Mouse (Mus musculus) midbrain, embryonic 15.5 days (tissue): Measurements from ENCODE around the gene Phactr2. TPM values are rescaled to one million over a fixed set of nuclear protein-coding genes. Genes with fewer than 3 reads are reported as not detected.
"Not testable (repeated sequence)": the region's sequence is repeated elsewhere in the genome, so short reads cannot be mapped to it uniquely, and the experiment has no call there.

Experiments
- ATAC-seq: fragments of 200-750 bp; cut with Nextera tagmentation; replicated peaks from 2 replicates; pipeline ENCODE4 v1.8.0; 2017; ENCODE audit warnings: moderate TSS enrichment
- H3K27ac ChIP-seq: fragments of 300-500 bp; sonication (generic); 2 replicates; pipeline ENCODE4 v1.5.1; 2015; ENCODE audit warnings: mild to moderate bottlenecking, inconsistent platforms
- H3K27me3 ChIP-seq: fragments of 300-500 bp; sonication (generic); replicated peaks from 2 replicates; pipeline ENCODE4 v1.6.1; 2015; ENCODE audit warnings: inconsistent platforms
- H3K36me3 ChIP-seq: fragments of 300-500 bp; sonication (generic); replicated peaks from 2 replicates; pipeline ENCODE4 v1.6.1; 2015; ENCODE audit warnings: inconsistent platforms
- H3K4me1 ChIP-seq: fragments of 300-500 bp; sonication (generic); 2 replicates; pipeline ENCODE4 v1.6.1; 2015; ENCODE audit warnings: inconsistent platforms
- H3K4me2 ChIP-seq: fragments of 300-500 bp; sonication (generic); 2 replicates; pipeline ENCODE4 v1.6.1; 2015; ENCODE audit warnings: inconsistent platforms, mild to moderate bottlenecking, moderate library complexity
- H3K4me3 ChIP-seq: fragments of 300-500 bp; sonication (generic); 2 replicates; pipeline ENCODE4 v1.5.1; 2015; ENCODE audit warnings: mild to moderate bottlenecking, inconsistent platforms
- H3K9ac ChIP-seq: fragments of 300-500 bp; sonication (generic); 2 replicates; pipeline ENCODE4 v1.6.1; 2015; ENCODE audit warnings: mild to moderate bottlenecking, inconsistent platforms
- H3K9me3 ChIP-seq: fragments of 300-500 bp; sonication (generic); 2 replicates; pipeline ENCODE4 v1.6.1; 2016; ENCODE audit warnings: inconsistent platforms
- WGBS: fragments of 180-500 bp; shearing (Covaris S2); methylation state at CpG from one replicate; pipeline ENCODE4 v1.1.7; 2015; ENCODE audit warnings: mixed read lengths; 5-methylcytosine and 5-hydroxymethylcytosine counted together
- polyA plus RNA-seq: library from polyadenylated mRNA; unstranded; fragments of >200 nt; fragmentation: Nextera tagmentation; extraction: Ambion mirVana; gene quantifications from 2 replicates; pipeline ENCODE4 v1.2.1, GENCODE M21; 2015

Phactr2 gene
- polyA plus RNA-seq: 7.5 and 8.2 TPM in 2 replicates

DNA sequence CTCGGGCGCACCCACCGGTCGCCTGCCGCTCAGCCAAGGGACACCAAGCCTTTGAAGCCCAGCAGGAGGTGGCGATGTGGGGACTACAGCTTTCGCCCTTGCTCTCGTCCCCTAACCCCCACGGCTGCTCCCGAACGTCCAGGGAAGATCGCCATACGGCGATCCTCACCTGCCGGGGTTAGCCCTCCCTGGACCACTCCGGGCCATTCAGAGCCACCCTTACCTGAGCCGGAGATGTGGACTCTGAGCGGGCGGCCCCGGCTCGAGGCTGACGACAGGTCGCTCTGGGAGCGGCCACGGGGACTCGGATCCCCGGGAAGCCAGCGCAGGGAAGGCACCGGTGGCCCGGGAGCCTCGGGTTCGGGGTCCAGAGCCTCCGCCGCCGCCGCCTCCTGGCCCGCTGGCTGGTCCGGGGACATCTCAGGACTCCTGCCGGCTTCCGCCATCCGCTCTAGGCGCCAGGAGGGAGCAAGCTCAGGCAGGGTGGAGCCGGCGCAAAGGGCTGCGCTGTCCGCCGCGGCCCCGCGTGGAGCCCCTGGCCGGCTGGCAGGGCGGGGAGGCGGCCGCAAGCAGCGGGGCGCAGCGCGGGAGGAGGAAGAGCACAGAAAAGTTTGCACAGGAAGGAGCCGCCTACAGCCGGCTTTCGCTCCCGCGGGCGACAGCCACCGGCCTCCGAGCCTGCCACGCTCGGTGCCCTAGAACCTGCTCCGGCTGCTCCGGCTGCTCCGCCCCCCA lies at the start of gene Phactr2:
Gene Phactr2, minus strand, starts transcription at position 580 of the 735 bp plus-strand sequence.
- Histone ChIP-seq H3K27ac (no peak within 1 kb of the TSS), H3K4me2 (peak within 1 kb of the TSS; percentile 100), H3K27me3 (peaks cover 24% of the 10 kb centered on the region), H3K4me3 (peak within 1 kb of the TSS; percentile 73), H3K9ac (peak within 1 kb of the TSS; percentile 58), H3K9me3 (no peaks in the 10 kb centered on the region), H3K36me3 (no peaks in the 10 kb centered on the region), H3K4me1 (peaks cover 13% of the 10 kb centered on the region; the same call in 1 of the 2 replicates)
- ATAC-seq: peak; percentile 88
- WGBS: under 1% methylated on average over 69 of the region's 71 CpGs

DNA sequence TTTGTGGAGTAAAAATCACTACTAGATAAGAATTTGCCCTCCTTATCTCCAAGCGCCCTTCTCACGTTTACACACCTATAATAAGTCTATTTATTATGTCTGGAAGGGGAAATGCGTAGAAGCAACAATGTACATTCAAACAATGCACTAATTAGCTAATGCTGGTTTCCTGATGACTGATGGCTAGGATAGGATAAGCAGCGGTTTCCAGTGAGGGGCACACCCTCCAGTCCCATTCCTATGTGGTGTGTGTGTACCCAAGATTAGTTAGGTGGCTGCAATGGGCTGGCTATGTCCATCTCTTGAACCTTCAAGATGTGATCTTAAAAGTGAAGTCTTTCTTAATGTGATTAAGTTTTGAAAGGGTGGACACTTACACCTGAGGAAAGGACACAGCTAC lies 47.6 kb upstream of the Phactr2 start:
- Histone ChIP-seq H3K9me3 (no peaks in the 10 kb centered on the region), H3K4me1 (no peaks in the 10 kb centered on the region), H3K9ac (no peak overlapping the region), H3K4me2 (no peak overlapping the region), H3K36me3 (0 out of 2 replicates have a peak, but pooled peaks cover 3% of the 10 kb centered on the region), H3K4me3 (no peak overlapping the region), H3K27ac (no peak overlapping the region), H3K27me3 (no peaks in the 10 kb centered on the region)
- 85% methylated on average over 4 of the region's 4 CpGs for WGBS
- ATAC-seq: no peak

DNA sequence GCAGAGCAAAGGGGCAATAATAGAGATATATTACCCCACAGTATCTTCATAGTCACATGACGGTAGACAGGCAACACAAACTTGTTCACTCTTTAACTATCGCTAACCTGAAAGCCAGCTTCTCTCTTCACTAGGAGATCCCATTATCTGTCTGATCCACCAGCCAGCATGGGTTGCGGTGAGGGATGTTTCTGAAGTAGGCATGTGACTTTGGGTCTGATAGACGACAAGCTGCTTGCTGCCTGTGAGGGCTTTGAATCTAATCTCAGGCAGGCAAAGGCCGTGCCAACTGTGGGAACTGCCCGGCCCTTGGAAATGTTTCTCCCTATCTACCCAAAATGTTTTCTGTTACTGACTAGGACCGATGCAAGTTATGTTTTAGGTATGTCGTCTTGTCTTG lies 28.2 kb upstream of the Phactr2 start:
- no peak overlapping the region for H3K4me3 ChIP-seq
- 0 out of 2 replicates have a peak, but pooled peaks cover 4% of the 10 kb centered on the region for H3K27me3 ChIP-seq
- H3K9ac ChIP-seq: no peak overlapping the region
- no peak for ATAC-seq
- no peak overlapping the region for H3K27ac ChIP-seq
- H3K36me3 ChIP-seq: no peaks in the 10 kb centered on the region
- peaks cover 7% of the 10 kb centered on the region; the same call in 1 of the 2 replicates for H3K4me1 ChIP-seq
- WGBS: 88% methylated on average over 8 of the region's 8 CpGs
- no peaks in the 10 kb centered on the region for H3K9me3 ChIP-seq
- peak overlapping the region; percentile 84; the same call in 1 of the 2 replicates for H3K4me2 ChIP-seq

DNA sequence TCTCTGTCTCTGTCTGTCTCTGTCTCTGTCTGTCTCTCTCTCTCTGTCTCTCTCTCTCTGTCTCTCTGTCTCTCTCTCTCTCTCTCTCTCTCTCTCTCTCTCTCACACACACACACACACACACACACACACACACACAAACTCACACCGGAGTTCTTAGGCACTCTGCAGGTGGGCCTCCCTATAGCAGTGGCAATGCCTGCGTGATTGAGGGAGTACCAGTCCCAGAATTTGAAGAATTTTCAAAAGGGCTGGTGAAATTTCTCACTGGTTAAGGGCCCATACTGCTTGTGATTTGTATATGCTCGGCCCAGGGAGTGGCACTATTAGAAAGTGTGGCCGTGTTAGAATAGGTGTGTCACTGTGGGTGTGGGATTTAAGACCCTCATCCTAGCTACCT lies 27.3 kb upstream of the Phactr2 start:
- not testable (repeated sequence) for H3K4me1 ChIP-seq, H3K27me3 ChIP-seq, H3K9me3 ChIP-seq, H3K36me3 ChIP-seq, H3K27ac ChIP-seq
- peak overlapping the region; percentile 83 for H3K9ac ChIP-seq
- WGBS: 57% methylated on average over 4 of the region's 4 CpGs
- peak overlapping the region; percentile 67 for H3K4me3 ChIP-seq
- ATAC-seq: peak; percentile 46; the same call in 1 of the 2 replicates
- peak overlapping the region; percentile 84 for H3K4me2 ChIP-seq

DNA sequence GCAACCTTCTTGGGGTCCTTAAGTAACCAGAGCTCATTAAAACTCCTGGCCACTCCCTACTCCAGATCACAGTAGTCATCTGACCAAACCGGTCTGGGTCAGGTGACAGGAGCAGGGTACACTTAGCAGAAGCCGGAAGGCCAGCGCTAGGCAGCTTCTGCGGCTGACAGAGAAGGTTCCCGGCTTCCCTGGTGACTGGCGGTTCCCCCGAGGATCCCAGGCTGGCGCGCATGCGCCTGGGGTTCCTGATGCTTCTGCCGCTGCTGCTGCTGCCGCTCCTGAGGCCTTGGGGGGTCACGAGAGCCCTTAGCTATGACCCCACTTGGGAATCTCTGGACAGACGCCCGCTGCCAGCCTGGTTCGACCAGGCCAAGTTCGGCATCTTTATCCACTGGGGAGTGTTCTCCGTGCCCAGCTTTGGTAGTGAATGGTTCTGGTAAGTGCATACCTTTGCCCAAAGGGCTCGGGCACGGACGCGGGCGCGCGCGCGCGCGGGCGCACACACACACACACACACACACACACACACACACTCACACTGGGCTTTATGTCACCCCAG lies 26.8 kb upstream of the Phactr2 start:
- no peak overlapping the region for H3K27ac ChIP-seq
- H3K4me2 ChIP-seq: peak overlapping the region; percentile 84
- peaks cover 7% of the 10 kb centered on the region; the same call in 1 of the 2 replicates for H3K4me1 ChIP-seq
- H3K4me3 ChIP-seq: peak overlapping the region; percentile 67
- H3K27me3 ChIP-seq: 0 out of 2 replicates have a peak, but pooled peaks cover 4% of the 10 kb centered on the region
- no peaks in the 10 kb centered on the region for H3K9me3 ChIP-seq
- peak overlapping the region; percentile 83 for H3K9ac ChIP-seq
- WGBS: under 1% methylated on average over 30 of the region's 30 CpGs
- peak; percentile 93 for ATAC-seq
- no peaks in the 10 kb centered on the region for H3K36me3 ChIP-seq

DNA sequence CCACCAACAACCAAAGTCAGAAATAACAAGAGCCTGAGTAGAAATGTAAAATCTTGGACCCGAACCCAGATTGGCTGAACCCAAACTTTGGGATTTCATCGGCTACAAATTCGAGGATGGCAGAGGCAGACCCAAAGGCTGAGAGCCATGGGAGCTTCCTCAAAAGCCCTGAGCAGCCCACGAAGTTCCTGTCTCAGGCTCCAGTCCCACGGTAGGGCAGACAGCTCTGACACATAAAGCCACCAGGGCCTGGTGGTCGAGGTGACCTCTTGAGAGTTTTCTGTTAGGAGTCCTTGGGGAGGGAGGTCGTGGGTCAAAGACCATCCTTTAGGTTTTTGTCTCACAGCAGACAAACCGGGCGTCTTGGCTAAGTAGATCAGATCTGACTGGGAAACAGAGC lies 26.3 kb upstream of the Phactr2 start:
- Histone ChIP-seq H3K27ac (no peak overlapping the region), H3K4me2 (peak overlapping the region; percentile 84), H3K4me1 (peaks cover 7% of the 10 kb centered on the region; the same call in 1 of the 2 replicates), H3K27me3 (0 out of 2 replicates have a peak, but pooled peaks cover 4% of the 10 kb centered on the region), H3K9ac (peak overlapping the region; percentile 83), H3K9me3 (no peaks in the 10 kb centered on the region), H3K36me3 (no peaks in the 10 kb centered on the region), H3K4me3 (peak overlapping the region; percentile 67)
- peak; percentile 30 for ATAC-seq
- 43% methylated on average over 9 of the region's 9 CpGs for WGBS

DNA sequence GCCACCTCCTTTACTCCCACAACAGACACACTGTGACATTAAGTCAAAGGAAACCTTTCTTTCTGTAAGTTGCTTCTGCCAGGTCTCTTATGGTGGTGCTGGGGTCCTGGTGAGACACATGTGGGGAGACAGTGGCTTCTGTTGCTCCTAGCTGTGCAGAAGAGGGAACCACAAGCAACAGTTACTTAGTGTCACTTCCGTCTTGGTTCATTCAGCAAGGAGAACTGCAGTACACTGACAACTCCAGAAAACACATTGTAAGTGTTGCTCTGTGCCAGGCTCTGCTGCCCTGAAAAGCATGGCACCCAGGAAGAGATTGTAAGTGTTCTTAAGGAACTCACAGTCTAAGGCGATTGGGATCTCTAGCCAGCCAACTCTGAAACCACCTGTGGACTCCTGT lies 25.1 kb upstream of the Phactr2 start, which contains the start of gene Fuca2:
Gene Fuca2, plus strand, starts transcription at position 210 of the 400 bp plus-strand sequence.
- no peak for ATAC-seq
- no peak within 1 kb of the TSS for H3K4me2 ChIP-seq
- WGBS: 88% methylated on average over 2 of the region's 2 CpGs

DNA sequence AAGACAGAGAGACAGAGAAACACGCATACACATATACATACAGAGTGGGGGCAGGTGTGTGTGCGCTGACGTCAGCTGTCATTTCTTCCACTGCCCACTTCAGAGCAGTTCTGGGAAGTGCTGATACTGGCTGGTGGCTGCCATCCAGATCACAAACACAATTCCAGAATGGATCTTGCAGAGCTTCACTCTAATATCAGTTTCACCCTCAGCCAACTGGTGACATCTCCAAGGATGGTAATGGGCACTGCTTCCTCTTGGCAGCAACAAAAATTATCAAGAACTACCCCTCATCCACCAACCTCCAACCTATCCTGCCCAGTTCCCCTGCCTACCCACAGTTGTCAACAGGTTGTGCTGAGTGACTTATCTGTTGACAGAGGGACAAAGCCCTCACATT lies 22.1 kb upstream of the Phactr2 start:
- no peak for ATAC-seq
- H3K36me3 ChIP-seq: no peaks in the 10 kb centered on the region
- 91% methylated on average over 3 of the region's 3 CpGs for WGBS

More for the DNA sequence above, 25.1 kb upstream of the Phactr2 start, which contains the start of gene Fuca2:
- Histone ChIP-seq H3K9me3 (no peaks in the 10 kb centered on the region), H3K27me3 (0 out of 2 replicates have a peak, but pooled peaks cover 4% of the 10 kb centered on the region), H3K4me1 (peaks cover 7% of the 10 kb centered on the region; the same call in 1 of the 2 replicates), H3K27ac (no peak within 1 kb of the TSS), H3K4me3 (no peak within 1 kb of the TSS), H3K36me3 (no peaks in the 10 kb centered on the region), H3K9ac (no peak within 1 kb of the TSS)

DNA sequence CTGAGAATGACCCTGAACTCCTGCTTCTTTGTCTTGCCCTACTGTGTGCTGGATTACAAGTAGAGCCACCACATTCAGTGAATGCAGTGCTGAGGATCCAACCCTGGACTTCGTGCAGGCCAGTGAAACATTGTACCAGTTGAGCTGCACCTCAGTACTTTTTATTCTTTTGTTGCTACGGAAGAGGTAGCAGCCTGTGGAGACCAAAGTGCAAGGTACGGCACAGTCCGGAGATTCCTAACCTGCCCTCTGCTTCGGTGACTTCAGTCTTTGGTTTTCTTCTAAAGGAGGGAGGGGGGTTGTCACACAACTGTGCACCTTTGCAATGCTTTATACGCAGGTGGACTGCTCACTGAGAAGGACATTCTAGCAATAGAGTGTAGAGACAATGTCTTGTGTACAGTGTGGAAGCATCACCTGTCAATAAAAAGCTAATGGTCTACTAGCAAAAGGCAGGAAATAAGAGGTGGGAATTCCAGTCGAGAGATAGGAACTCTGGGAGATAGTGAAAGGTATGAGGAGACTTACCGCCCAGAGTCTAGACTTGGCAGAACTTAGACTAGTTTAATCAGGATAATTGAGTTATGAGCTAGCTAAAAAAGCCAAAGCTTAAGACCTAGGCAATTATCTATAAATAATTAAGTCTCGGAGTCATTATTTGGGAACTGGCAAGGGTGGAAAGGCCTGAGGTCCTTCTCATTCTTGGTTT lies 19.9 kb upstream of the Phactr2 start:
- H3K4me3 ChIP-seq: no peak overlapping the region
- H3K4me1 ChIP-seq: no peaks in the 10 kb centered on the region
- no peaks in the 10 kb centered on the region for H3K9me3 ChIP-seq
- ATAC-seq: no peak
- no peak overlapping the region for H3K9ac ChIP-seq
- no peaks in the 10 kb centered on the region for H3K36me3 ChIP-seq
- no peak overlapping the region for H3K27ac ChIP-seq
- 0 out of 2 replicates have a peak, but pooled peaks cover under 1% of the 10 kb centered on the region for H3K27me3 ChIP-seq
- no peak overlapping the region for H3K4me2 ChIP-seq
- WGBS: 88% methylated on average over 9 of the region's 9 CpGs

More for the DNA sequence above, 22.1 kb upstream of the Phactr2 start:
- H3K9me3 ChIP-seq: no peaks in the 10 kb centered on the region
- peaks cover 4% of the 10 kb centered on the region; the same call in 1 of the 2 replicates for H3K4me1 ChIP-seq
- no peak overlapping the region for H3K4me2 ChIP-seq
- no peak overlapping the region for H3K9ac ChIP-seq
- H3K27me3 ChIP-seq: 0 out of 2 replicates have a peak, but pooled peaks cover 4% of the 10 kb centered on the region
- H3K27ac ChIP-seq: no peak overlapping the region
- H3K4me3 ChIP-seq: no peak overlapping the region

DNA sequence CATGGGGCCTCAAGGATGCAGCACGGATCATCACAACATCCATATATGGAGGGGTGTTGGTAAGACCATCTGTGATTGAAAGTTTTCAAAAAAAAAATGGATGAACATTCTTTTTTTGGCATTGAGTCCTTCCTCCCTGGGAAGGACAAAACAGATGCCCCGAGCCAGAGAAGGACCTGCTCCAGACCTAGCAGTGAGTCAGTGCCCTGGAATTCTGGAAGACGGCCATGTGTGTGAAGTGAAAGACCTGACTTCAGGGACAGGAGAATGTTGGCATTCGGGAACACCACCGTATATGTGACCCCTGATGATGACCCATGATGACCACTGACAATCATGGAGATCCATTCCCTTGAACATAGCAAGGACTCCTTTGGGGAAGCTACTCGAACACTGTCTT lies 15.5 kb upstream of the Phactr2 start:
- Histone ChIP-seq H3K4me3 (no peak overlapping the region), H3K9ac (no peak overlapping the region), H3K4me1 (no peaks in the 10 kb centered on the region), H3K27ac (no peak overlapping the region), H3K36me3 (no peaks in the 10 kb centered on the region), H3K9me3 (no peaks in the 10 kb centered on the region), H3K27me3 (no peaks in the 10 kb centered on the region), H3K4me2 (no peak overlapping the region)
- WGBS: 87% methylated on average over 6 of the region's 6 CpGs
- no peak for ATAC-seq

DNA sequence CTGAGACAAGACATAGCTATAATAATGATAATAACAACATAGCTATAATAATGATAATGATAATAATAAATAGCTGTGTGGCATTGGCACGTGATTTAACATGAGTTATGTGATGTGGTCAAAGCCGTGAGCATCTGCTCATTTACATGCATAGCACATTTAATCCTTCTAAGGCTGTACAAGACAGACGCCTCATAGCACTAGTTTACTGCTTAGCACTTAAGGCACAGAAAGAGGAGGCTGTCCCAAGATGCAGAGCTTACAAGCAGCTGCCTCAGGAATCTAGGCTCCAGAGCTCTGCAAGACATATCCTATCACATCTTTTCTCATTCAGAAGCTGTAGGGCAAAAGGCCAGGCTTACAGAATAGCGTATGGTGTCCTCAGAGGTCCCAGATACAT lies 11.7 kb upstream of the Phactr2 start:
- Histone ChIP-seq H3K9me3 (no peaks in the 10 kb centered on the region), H3K4me2 (no peak overlapping the region), H3K4me3 (no peak overlapping the region), H3K4me1 (no peaks in the 10 kb centered on the region), H3K36me3 (no peaks in the 10 kb centered on the region), H3K9ac (no peak overlapping the region), H3K27ac (no peak overlapping the region), H3K27me3 (no peaks in the 10 kb centered on the region)
- ATAC-seq: 0 out of 2 replicates have a peak, but pooled peaks have one; percentile 25
- 41% methylated on average over 4 of the region's 4 CpGs for WGBS

DNA sequence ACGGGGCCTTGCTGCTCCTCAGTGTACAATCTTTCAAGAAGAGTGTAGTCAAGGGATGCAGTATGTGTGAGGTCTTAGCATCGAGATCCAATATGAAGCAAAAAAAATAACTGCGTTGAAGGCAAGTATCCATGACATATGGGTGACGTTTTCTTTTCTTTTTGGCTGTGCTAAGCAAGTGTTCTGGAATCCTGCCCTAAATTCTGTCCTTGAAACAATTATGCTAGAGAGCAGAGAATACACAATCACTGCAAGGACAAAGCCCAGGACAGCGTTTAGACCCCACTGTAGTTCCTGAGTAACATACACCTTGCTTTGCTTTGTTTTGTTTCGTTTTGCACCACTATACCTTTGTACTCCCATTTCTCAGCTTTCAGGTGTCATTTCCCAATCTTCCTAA lies 5.1 kb upstream of the Phactr2 start:
- 87% methylated on average over 6 of the region's 6 CpGs for WGBS
- no peak for ATAC-seq

More for the DNA sequence above, 5.1 kb upstream of the Phactr2 start:
- no peak overlapping the region for H3K4me2 ChIP-seq
- no peaks in the 10 kb centered on the region for H3K36me3 ChIP-seq
- H3K27me3 ChIP-seq: peaks cover 14% of the 10 kb centered on the region
- no peaks in the 10 kb centered on the region for H3K9me3 ChIP-seq
- no peak overlapping the region for H3K27ac ChIP-seq
- H3K9ac ChIP-seq: no peak overlapping the region
- H3K4me3 ChIP-seq: no peak overlapping the region
- 0 out of 2 replicates have a peak, but pooled peaks cover 7% of the 10 kb centered on the region for H3K4me1 ChIP-seq
